ENCODE assay signal across 8 mouse cellular contexts in genomic region chr19:8773409-8773808, GRCm38 (mm10). TPM values are rescaled to one million over a fixed set of nuclear protein-coding genes. Genes with fewer than 3 reads are reported as not detected.
DNase-seq lines count a peak whose midpoint lies in the region; ATAC-seq and TF ChIP-seq lines count a peak whose summit lies in the region.

No protein-coding gene starts in this region.

- no peaks in the 10 kb centered on the region for H3K27me3 ChIP-seq in heart, embryonic 15.5 days
- no peaks in the 10 kb centered on the region for H3K27me3 ChIP-seq in MEL (ENCODE audit: control insufficient read depth in 1 of 2, insufficient read depth in 2 of 2, low read length in 2 of 2)
- no peaks in the 10 kb centered on the region for H3K27me3 ChIP-seq in heart, postnatal 0 days (ENCODE audit: control insufficient read depth, insufficient read depth, low read length)
- H3K27me3 ChIP-seq in midbrain, embryonic 11.5 days (ENCODE audit: control insufficient read depth, insufficient read depth, low read length): no peaks in the 10 kb centered on the region

- peaks cover 30% of the 10 kb centered on the region for H3K4me1 ChIP-seq in heart, embryonic 15.5 days (replicated peaks)
- peaks cover 0 to 14% of the 10 kb centered on the region in 2 experiments; a peak in 2 of 4 replicates for H3K4me1 ChIP-seq in MEL (ENCODE audit: control insufficient read depth in 1 of 2, insufficient read depth in 2 of 2, low read length in 2 of 2)
- H3K4me1 ChIP-seq in heart, postnatal 0 days (ENCODE audit: control insufficient read depth, insufficient read depth): peaks cover 20% of the 10 kb centered on the region
- H3K4me1 ChIP-seq in midbrain, embryonic 11.5 days (ENCODE audit: control insufficient read depth, insufficient read depth, low read length): peaks cover 29% of the 10 kb centered on the region

- H3K9ac ChIP-seq in heart, embryonic 15.5 days: peak overlapping the region; percentile 96
- H3K9ac ChIP-seq in MEL (ENCODE audit: control insufficient read depth, low read depth, low read length, poor library complexity, severe bottlenecking): peak overlapping the region; percentile 99
- H3K9ac ChIP-seq in heart, postnatal 0 days (replicated peaks; ENCODE audit: low read depth, low read length): peak overlapping the region; percentile 96
- peak overlapping the region; percentile 92; the same call in 1 of the 2 replicates for H3K9ac ChIP-seq in midbrain, embryonic 11.5 days (ENCODE audit: low read length)

- intact Hi-C loops in gastrocnemius, postnatal 36 days (cut with DNase I): no loop called here

- H3K79me2 ChIP-seq in MEL (ENCODE audit: control insufficient read depth, insufficient read depth, low read length, poor library complexity): peaks cover 21% of the 10 kb centered on the region

- no peak for TF ChIP-seq RAD21 in MEL (IDR thresholded peaks at IDR 0.05; ENCODE audit: low read depth, low read length)

- TF ChIP-seq POLR2A in MEL (IDR thresholded peaks at IDR 0.05; ENCODE audit: control insufficient read depth in 1 of 2, insufficient read depth in 1 of 2, low read depth in 1 of 2, low read length in 2 of 2, poor library complexity in 1 of 2): peak in 1 of 2 experiments; percentile 33; a peak in 2 of 4 replicates

- WGBS in heart, embryonic 15.5 days: 41% methylated on average over 6 of the region's 6 CpGs
- WGBS in heart, postnatal 0 days: 49% methylated on average over 6 of the region's 6 CpGs
- 62% methylated on average over 6 of the region's 6 CpGs for WGBS in midbrain, embryonic 11.5 days

- peak overlapping the region; percentile 91 for H3K4me2 ChIP-seq in heart, embryonic 15.5 days
- H3K4me2 ChIP-seq in heart, postnatal 0 days (ENCODE audit: low read depth, low read length): peak overlapping the region; percentile 99
- peak overlapping the region; percentile 98 for H3K4me2 ChIP-seq in midbrain, embryonic 11.5 days

- no peaks in the 10 kb centered on the region for H3K9me3 ChIP-seq in heart, embryonic 15.5 days (replicated peaks)
- no peaks in the 10 kb centered on the region for H3K9me3 ChIP-seq in MEL (replicated peaks; ENCODE audit: insufficient read depth, low read length)
- no peaks in the 10 kb centered on the region for H3K9me3 ChIP-seq in heart, postnatal 0 days (replicated peaks; ENCODE audit: control insufficient read depth, low read length)
- H3K9me3 ChIP-seq in midbrain, embryonic 11.5 days (ENCODE audit: control insufficient read depth, low read length): no peaks in the 10 kb centered on the region

- no peak for DNase-seq in heart, postnatal 4 days
- DNase-seq in MEL (ENCODE audit: low read depth, low spot score): peak; percentile 55
- DNase-seq in heart, postnatal 0 days (ENCODE audit: low spot score): no peak
- DNase-seq in midbrain, embryonic 11.5 days (ENCODE audit: low spot score, missing footprints): no peak
- DNase-seq in T-cell, adult 2 months (ENCODE audit: low spot score): no peak
- no peak for DNase-seq in gastrocnemius, postnatal 36 days
- DNase-seq in lung, postnatal 25 days (ENCODE audit: low spot score): no peak

- H3K27ac ChIP-seq in heart, embryonic 15.5 days: peak overlapping the region; percentile 100
- peak overlapping the region; percentile 95 for H3K27ac ChIP-seq in MEL (ENCODE audit: control insufficient read depth, low read depth, low read length)
- peak overlapping the region; percentile 98 for H3K27ac ChIP-seq in heart, postnatal 0 days (ENCODE audit: low read depth)
- 0 out of 2 replicates have a peak overlapping the region, but pooled peaks have one; percentile 2 for H3K27ac ChIP-seq in midbrain, embryonic 11.5 days (ENCODE audit: low read depth, low read length)

- ATAC-seq in heart, embryonic 15.5 days (replicated peaks; ENCODE audit: insufficient number of reproducible peaks, insufficient read depth, low FRiP score, low read depth): no peak
- ATAC-seq in heart, postnatal 0 days (ENCODE audit: insufficient read depth, low read depth): no peak
- no peak for ATAC-seq in midbrain, embryonic 11.5 days (ENCODE audit: low FRiP score)

- TF ChIP-seq CTCF in MEL (IDR thresholded peaks at IDR 0.05 in 2 of 3, conservative IDR thresholded peaks at IDR 0.05 in 1 of 3; ENCODE audit: control insufficient read depth in 1 of 3, insufficient read depth in 1 of 3, low read depth in 2 of 3, low read length in 3 of 3, poor library complexity in 1 of 3, severe bottlenecking in 1 of 3): no peak
- TF ChIP-seq CTCF in heart, postnatal 0 days (IDR thresholded peaks at IDR 0.05; ENCODE audit: low read depth): no peak

- peak overlapping the region; percentile 89 for H3K4me3 ChIP-seq in heart, embryonic 15.5 days
- H3K4me3 ChIP-seq in MEL (ENCODE audit: control insufficient read depth in 1 of 2, insufficient read depth in 1 of 2, low read depth in 2 of 2, low read length in 2 of 2): peak overlapping the region; percentile 73 to 84
- peak overlapping the region; percentile 75 for H3K4me3 ChIP-seq in heart, postnatal 0 days (ENCODE audit: low read depth, low read length)
- H3K4me3 ChIP-seq in midbrain, embryonic 11.5 days (ENCODE audit: low read depth, low read length): peak overlapping the region; percentile 74

- peaks cover 33% of the 10 kb centered on the region for H3K36me3 ChIP-seq in heart, embryonic 15.5 days
- H3K36me3 ChIP-seq in MEL (ENCODE audit: control insufficient read depth in 1 of 2, insufficient read depth in 2 of 2, low read length in 2 of 2): peaks cover 14 to 19% of the 10 kb centered on the region in 2 experiments
- peaks cover 25% of the 10 kb centered on the region for H3K36me3 ChIP-seq in heart, postnatal 0 days (replicated peaks; ENCODE audit: control insufficient read depth, insufficient read depth, low read length)
- peaks cover 15% of the 10 kb centered on the region for H3K36me3 ChIP-seq in midbrain, embryonic 11.5 days (ENCODE audit: control insufficient read depth, insufficient read depth, low read length)

- TF ChIP-seq EP300 in MEL (IDR thresholded peaks at IDR 0.05; ENCODE audit: low read depth in 1 of 2, low read length in 2 of 2): no peak
- no peak for TF ChIP-seq EP300 in heart, postnatal 0 days (IDR thresholded peaks at IDR 0.05; ENCODE audit: low read depth)

RNA-seq across cellular contexts. Expression of gene Tmem179b, which starts 0.9 kb away (rescaled TPM):
- 47.6 and 60.3 TPM in 2 replicates for polyA plus RNA-seq in heart, embryonic 15.5 days (2015; fragmentation: Nextera tagmentation; extraction: Ambion mirVana)
- total RNA-seq in heart, postnatal 4 days (2021): 10 to 100 TPM; 16.6 to 17.1 TPM
- 49.2 and 60.0 TPM in 2 replicates for total RNA-seq in MEL (2012; rRNA removed)
- 100 to 1,000 TPM in 1 of 2 experiments, not detected in 1; 101 TPM for polyA plus RNA-seq in MEL (2012; ENCODE audit: insufficient read depth in 1 of 2, insufficient read length in 2 of 2, low read depth in 1 of 2, low replicate concordance in 2 of 2, missing spikeins in 1 of 2)
- total RNA-seq in heart, postnatal 0 days (2014; rRNA removed; ENCODE audit: low replicate concordance): 38.6 and 83.7 TPM in 2 replicates
- polyA plus RNA-seq in heart, postnatal 0 days (2015; fragmentation: Nextera tagmentation; extraction: Ambion mirVana): 46.7 and 49.1 TPM in 2 replicates
- 40.8 and 45.7 TPM in 2 replicates for polyA plus RNA-seq in midbrain, embryonic 11.5 days (2014; fragmentation: Nextera tagmentation; extraction: Ambion mirVana)
- total RNA-seq in gastrocnemius, postnatal 36 days (2021): 1 to 10 TPM; 6.1 to 8.2 TPM

RNA-seq across cellular contexts. Expression of gene Tmem223, which starts 2.6 kb away (rescaled TPM):
- 154 and 157 TPM in 2 replicates for polyA plus RNA-seq in heart, embryonic 15.5 days (2015; fragmentation: Nextera tagmentation; extraction: Ambion mirVana)
- 100 to 1,000 TPM; 121 to 133 TPM for total RNA-seq in heart, postnatal 4 days (2021)
- total RNA-seq in MEL (2012; rRNA removed): 7.5 and 7.8 TPM in 2 replicates
- polyA plus RNA-seq in MEL (2012; ENCODE audit: insufficient read depth in 1 of 2, insufficient read length in 2 of 2, low read depth in 1 of 2, low replicate concordance in 2 of 2, missing spikeins in 1 of 2): 10 to 100 TPM in 1 of 2 experiments, not detected in 1; 23.2 TPM
- 283 and 306 TPM in 2 replicates for total RNA-seq in heart, postnatal 0 days (2014; rRNA removed; ENCODE audit: low replicate concordance)
- 214 and 228 TPM in 2 replicates for polyA plus RNA-seq in heart, postnatal 0 days (2015; fragmentation: Nextera tagmentation; extraction: Ambion mirVana)
- 190 and 197 TPM in 2 replicates for polyA plus RNA-seq in midbrain, embryonic 11.5 days (2014; fragmentation: Nextera tagmentation; extraction: Ambion mirVana)
- total RNA-seq in gastrocnemius, postnatal 36 days (2021): 10 to 100 TPM; 79.6 to 84.2 TPM

RNA-seq across cellular contexts. Expression of gene Taf6l, which starts 12.8 kb away (rescaled TPM):
- polyA plus RNA-seq in heart, embryonic 15.5 days (2015; fragmentation: Nextera tagmentation; extraction: Ambion mirVana): 15.4 and 18.8 TPM in 2 replicates
- total RNA-seq in heart, postnatal 4 days (2021): 10 to 100 TPM; 12.1 to 12.5 TPM
- 15.3 and 18.3 TPM in 2 replicates for total RNA-seq in MEL (2012; rRNA removed)
- polyA plus RNA-seq in MEL (2012; ENCODE audit: insufficient read depth in 1 of 2, insufficient read length in 2 of 2, low read depth in 1 of 2, low replicate concordance in 2 of 2, missing spikeins in 1 of 2): 10 to 100 TPM in 1 of 2 experiments, not detected in 1; 25.5 TPM
- 11.7 and 14.9 TPM in 2 replicates for total RNA-seq in heart, postnatal 0 days (2014; rRNA removed; ENCODE audit: low replicate concordance)
- 12.8 and 14.5 TPM in 2 replicates for polyA plus RNA-seq in heart, postnatal 0 days (2015; fragmentation: Nextera tagmentation; extraction: Ambion mirVana)
- polyA plus RNA-seq in midbrain, embryonic 11.5 days (2014; fragmentation: Nextera tagmentation; extraction: Ambion mirVana): 15.4 and 19.6 TPM in 2 replicates
- total RNA-seq in gastrocnemius, postnatal 36 days (2021): 1 to 10 TPM; 4.6 to 4.9 TPM

RNA-seq across cellular contexts. Expression of gene Nxf1, which starts 16.5 kb away (rescaled TPM):
- polyA plus RNA-seq in heart, embryonic 15.5 days (2015; fragmentation: Nextera tagmentation; extraction: Ambion mirVana): 100 and 132 TPM in 2 replicates
- total RNA-seq in heart, postnatal 4 days (2021): 10 to 100 TPM; 82.1 to 86.1 TPM
- 107 and 122 TPM in 2 replicates for total RNA-seq in MEL (2012; rRNA removed)
- 100 to 1,000 TPM; 231 to 296 TPM for polyA plus RNA-seq in MEL (2012; ENCODE audit: insufficient read depth in 1 of 2, insufficient read length in 2 of 2, low read depth in 1 of 2, low replicate concordance in 2 of 2, missing spikeins in 1 of 2)
- 42.3 and 46.8 TPM in 2 replicates for total RNA-seq in heart, postnatal 0 days (2014; rRNA removed; ENCODE audit: low replicate concordance)
- 54.8 and 59.2 TPM in 2 replicates for polyA plus RNA-seq in heart, postnatal 0 days (2015; fragmentation: Nextera tagmentation; extraction: Ambion mirVana)
- 209 and 235 TPM in 2 replicates for polyA plus RNA-seq in midbrain, embryonic 11.5 days (2014; fragmentation: Nextera tagmentation; extraction: Ambion mirVana)
- 10 to 100 TPM; 24.1 to 32.9 TPM for total RNA-seq in gastrocnemius, postnatal 36 days (2021)

RNA-seq across cellular contexts. Expression of gene Polr2g, which starts 25.0 kb away (rescaled TPM):
- polyA plus RNA-seq in heart, embryonic 15.5 days (2015; fragmentation: Nextera tagmentation; extraction: Ambion mirVana): 118 and 126 TPM in 2 replicates
- total RNA-seq in heart, postnatal 4 days (2021): 10 to 100 TPM; 71.2 to 80.6 TPM
- 165 and 188 TPM in 2 replicates for total RNA-seq in MEL (2012; rRNA removed)
- 100 to 1,000 TPM in 1 of 2 experiments, not detected in 1; 181 TPM for polyA plus RNA-seq in MEL (2012; ENCODE audit: insufficient read depth in 1 of 2, insufficient read length in 2 of 2, low read depth in 1 of 2, low replicate concordance in 2 of 2, missing spikeins in 1 of 2)
- total RNA-seq in heart, postnatal 0 days (2014; rRNA removed; ENCODE audit: low replicate concordance): 47.7 and 59.8 TPM in 2 replicates
- polyA plus RNA-seq in heart, postnatal 0 days (2015; fragmentation: Nextera tagmentation; extraction: Ambion mirVana): 143 and 144 TPM in 2 replicates
- 169 and 177 TPM in 2 replicates for polyA plus RNA-seq in midbrain, embryonic 11.5 days (2014; fragmentation: Nextera tagmentation; extraction: Ambion mirVana)
- total RNA-seq in gastrocnemius, postnatal 36 days (2021): 10 to 100 TPM; 32.0 to 35.4 TPM

Comparison
In these comparisons a context has a peak if more than half of its experiments do, and no peak if none do; other contexts are left out.
1. H3K27ac ChIP-seq: peak in every context shown above with its lines; median percentile 100 in heart, embryonic 15.5 days; 98 in heart, postnatal 0 days; 95 in MEL; 2 in midbrain, embryonic 11.5 days.